In the genomic region with DNA sequence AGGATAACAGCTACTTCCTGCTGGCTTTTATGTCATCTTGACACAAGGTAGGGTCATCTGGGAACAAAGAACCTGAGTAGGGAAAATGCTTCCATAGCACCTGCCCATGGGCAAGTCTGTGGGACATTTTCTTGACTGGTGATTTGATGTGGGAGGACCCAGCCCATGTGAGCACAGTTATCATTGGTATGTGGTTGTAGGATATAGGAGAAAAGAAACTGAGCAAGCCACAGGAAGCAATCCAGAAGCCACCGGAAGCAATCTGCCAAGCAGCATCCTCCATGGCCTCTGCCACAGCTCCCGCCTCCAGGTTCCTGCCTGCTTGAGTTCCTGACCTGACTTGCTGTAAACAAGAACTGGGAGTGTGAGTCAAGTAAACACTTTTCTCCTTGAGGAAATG, we compare ENCODE assay signal across 28 mouse cellular contexts. TPM values are rescaled to one million over a fixed set of nuclear protein-coding genes. Genes with fewer than 3 reads are reported as not detected.
A peak's percentile ranks its signal among the peaks of the same experiment; 100 is the strongest.
DNase-seq lines count a peak whose midpoint lies in the region; ATAC-seq and TF ChIP-seq lines count a peak whose summit lies in the region.
"Had no signal": no experiment of that assay in that cellular context is flagged by ENCODE, and none has a peak within 500 bp of the region (broad histone marks: within the 10 kb centered on the region; RNA-seq: fewer than 3 reads in every experiment).

No protein-coding gene starts in this region.

- no peaks in the 10 kb centered on the region for H3K79me2 ChIP-seq in heart, adult 2 months (replicated peaks; ENCODE audit: control insufficient read depth, insufficient read depth, low read length)

- intact Hi-C loops in heart, adult 2 months (cut with DNase I) = no loop called here

- H3K4me1 ChIP-seq in heart, adult 2 months (ENCODE audit: control insufficient read depth, insufficient read depth, low read length) = no peaks in the 10 kb centered on the region
- H3K4me1 ChIP-seq in kidney, embryonic 14.5 days (ENCODE audit: control insufficient read depth, insufficient read depth, low read length) = no peaks in the 10 kb centered on the region
- H3K4me1 ChIP-seq: embryonic facial prominence, embryonic 13.5 days; embryonic facial prominence, embryonic 15.5 days; forebrain, embryonic 10.5 days; forebrain, embryonic 12.5 days had no signal

- H3K36me3 ChIP-seq in heart, adult 2 months (ENCODE audit: control insufficient read depth, insufficient read depth, low read length) = no peaks in the 10 kb centered on the region
- no peaks in the 10 kb centered on the region for H3K36me3 ChIP-seq in kidney, embryonic 14.5 days (ENCODE audit: control insufficient read depth, insufficient read depth, low read length)
- H3K36me3 ChIP-seq: embryonic facial prominence, embryonic 13.5 days; embryonic facial prominence, embryonic 15.5 days; forebrain, embryonic 10.5 days; forebrain, embryonic 12.5 days had no signal

- no peak for TF ChIP-seq EP300 in heart, adult 2 months (IDR thresholded peaks at IDR 0.05; ENCODE audit: insufficient read depth, low read depth, low read length)

- no peak for TF ChIP-seq POLR2A in heart, adult 2 months (IDR thresholded peaks at IDR 0.05; ENCODE audit: insufficient read depth, low read depth, low read length)

- H3K27me3 ChIP-seq in heart, adult 2 months (ENCODE audit: control insufficient read depth, insufficient read depth, low read length) = no peaks in the 10 kb centered on the region
- H3K27me3 ChIP-seq in kidney, embryonic 14.5 days (ENCODE audit: control insufficient read depth, insufficient read depth, low read length) = no peaks in the 10 kb centered on the region
- H3K27me3 ChIP-seq: embryonic facial prominence, embryonic 13.5 days; embryonic facial prominence, embryonic 15.5 days; forebrain, embryonic 12.5 days had no signal

- H3K9ac ChIP-seq in heart, adult 2 months (ENCODE audit: low read depth, low read length) = no peak overlapping the region
- H3K9ac ChIP-seq in kidney, embryonic 14.5 days (ENCODE audit: low read depth, low read length) = no peak overlapping the region
- H3K9ac ChIP-seq: embryonic facial prominence, embryonic 13.5 days; embryonic facial prominence, embryonic 15.5 days; forebrain, embryonic 12.5 days had no signal

- no peak for ATAC-seq in kidney, embryonic 14.5 days (ENCODE audit: low FRiP score, low TSS enrichment)
- peak; percentile 52; the same call in 1 of the 2 replicates for ATAC-seq in granulocyte monocyte progenitor cell, adult 5-6 weeks (replicated peaks; ENCODE audit: poor library complexity, severe bottlenecking)
- ATAC-seq: forebrain, embryonic 14.5 days; forebrain, embryonic 16.5 days had no signal

- H3K4me2 ChIP-seq in kidney, embryonic 14.5 days (replicated peaks; ENCODE audit: low read depth, low read length) = no peak overlapping the region
- H3K4me2 ChIP-seq: embryonic facial prominence, embryonic 13.5 days; embryonic facial prominence, embryonic 15.5 days; forebrain, embryonic 12.5 days had no signal

- TF ChIP-seq CTCF in heart, adult 2 months (IDR thresholded peaks at IDR 0.05) = no peak

- H3K4me3 ChIP-seq in heart, adult 2 months = no peak overlapping the region
- no peak overlapping the region for H3K4me3 ChIP-seq in kidney, embryonic 14.5 days (ENCODE audit: low read length)
- H3K4me3 ChIP-seq: embryonic facial prominence, embryonic 13.5 days; embryonic facial prominence, embryonic 15.5 days; erythroblast, embryonic 14.5 days; forebrain, embryonic 10.5 days; forebrain, embryonic 12.5 days had no signal

- H3K9me3 ChIP-seq in kidney, embryonic 14.5 days (ENCODE audit: control insufficient read depth, low read length) = no peaks in the 10 kb centered on the region
- H3K9me3 ChIP-seq: embryonic facial prominence, embryonic 13.5 days; embryonic facial prominence, embryonic 15.5 days; forebrain, embryonic 10.5 days; forebrain, embryonic 12.5 days had no signal

- peak; percentile 79 for DNase-seq in heart, adult 11 months
- DNase-seq in heart, adult 2 months = no peak
- DNase-seq in kidney, postnatal 14 days = peak; percentile 6
- no peak for DNase-seq in c-Kit-positive CD71-positive TER-119-positive erythroid progenitor cells, embryonic 14.5 days (ENCODE audit: low spot score)
- DNase-seq: adrenal gland, adult 2 months; adrenal gland, postnatal 10 days; adrenal gland, postnatal 25 days; cerebellum, adult 11-12 months; cerebellum, adult 2 months; cerebellum, adult 9-10 months; cerebellum, postnatal 10 days; cerebellum, postnatal 25 days; embryo, embryonic 11 days had no signal

- 44% methylated on average over 2 of the region's 2 CpGs for WGBS in heart, adult 2 months
- 80% methylated on average over 2 of the region's 2 CpGs for WGBS in kidney, embryonic 14.5 days

- H3K27ac ChIP-seq in heart, adult 2 months = no peak overlapping the region
- no peak overlapping the region for H3K27ac ChIP-seq in kidney, embryonic 14.5 days (ENCODE audit: low read depth, low read length)
- H3K27ac ChIP-seq: embryonic facial prominence, embryonic 13.5 days; embryonic facial prominence, embryonic 15.5 days; forebrain, embryonic 10.5 days; forebrain, embryonic 12.5 days had no signal

RNA-seq across cellular contexts. Expression of a gene that starts 6.6 kb away (rescaled TPM):
- total RNA-seq in heart, adult 2 months (2021) = not detected
- not detected in 2 replicates for polyA plus RNA-seq in heart, adult 2 months (2012; rRNA removed)
- not detected in 2 replicates for polyA plus RNA-seq in kidney, embryonic 14.5 days (2014; fragmentation: Nextera tagmentation; extraction: Ambion mirVana)
- total RNA-seq in granulocyte monocyte progenitor cell, adult 5-6 weeks (2014; fragmentation: Nextera tagmentation) = not detected in 2 replicates
- not detected in 2 replicates for total RNA-seq in granulocyte monocyte progenitor cell, adult 5-6 weeks (2017)
- total RNA-seq: adrenal gland, adult 2 months; adrenal gland, postnatal 10 days; adrenal gland, postnatal 25 days; adrenal gland, postnatal 4 days; ES-E14; MEL had no signal
- polyA plus RNA-seq: brain, embryonic 14.5 days; C2C12; cerebellum, adult 2 months; embryonic facial prominence, embryonic 11.5 days; embryonic facial prominence, embryonic 13.5 days; embryonic facial prominence, embryonic 15.5 days; forebrain, embryonic 10.5 days; forebrain, embryonic 12.5 days; forebrain, embryonic 14.5 days; forebrain, embryonic 16.5 days had no signal

RNA-seq across cellular contexts. Expression of a gene that starts 46.7 kb away (rescaled TPM):
- total RNA-seq in heart, adult 2 months (2021) = not detected
- polyA plus RNA-seq in heart, adult 2 months (2012; rRNA removed) = not detected in 2 replicates
- polyA plus RNA-seq in kidney, embryonic 14.5 days (2014; fragmentation: Nextera tagmentation; extraction: Ambion mirVana) = not detected in 2 replicates
- not detected in 2 replicates for total RNA-seq in granulocyte monocyte progenitor cell, adult 5-6 weeks (2014; fragmentation: Nextera tagmentation)
- total RNA-seq in granulocyte monocyte progenitor cell, adult 5-6 weeks (2017) = not detected in 2 replicates
- total RNA-seq: adrenal gland, adult 2 months; adrenal gland, postnatal 10 days; adrenal gland, postnatal 25 days; adrenal gland, postnatal 4 days; ES-E14; MEL had no signal
- polyA plus RNA-seq: adrenal gland, adult 2 months; brain, embryonic 14.5 days; C2C12; cerebellum, adult 2 months; embryonic facial prominence, embryonic 11.5 days; embryonic facial prominence, embryonic 13.5 days; embryonic facial prominence, embryonic 15.5 days; erythroblast, embryonic 14.5 days; forebrain, embryonic 10.5 days; forebrain, embryonic 12.5 days; forebrain, embryonic 14.5 days; forebrain, embryonic 16.5 days had no signal

Comparison
In these comparisons a context has a peak if more than half of its experiments do, and no peak if none do; other contexts are left out.
1. DNase-seq: peak in heart, adult 11 months (single experiment) and kidney, postnatal 14 days (single experiment); none in heart, adult 2 months (0 of 2) and c-Kit-positive CD71-positive TER-119-positive erythroid progenitor cells, embryonic 14.5 days (single experiment).